Mouse (Mus musculus) heart, postnatal 4 days (tissue): ENCODE data around the gene Cacnb4. TPM values are rescaled to one million over a fixed set of nuclear protein-coding genes. Genes with fewer than 3 reads are reported as not detected.

Experiments used
- DNase-seq: peaks from one replicate; pipeline ENCODE4 v3.0.0; 2021
- total RNA-seq, 2 experiments: library from RNA; stranded (reverse); gene quantifications; 2 replicates each; pipeline ENCODE4 v1.2.3; 2021

Cacnb4 gene
- total RNA-seq, 2 experiments from 2014 or later, result 0.72 to 1.0 TPM

DNA sequence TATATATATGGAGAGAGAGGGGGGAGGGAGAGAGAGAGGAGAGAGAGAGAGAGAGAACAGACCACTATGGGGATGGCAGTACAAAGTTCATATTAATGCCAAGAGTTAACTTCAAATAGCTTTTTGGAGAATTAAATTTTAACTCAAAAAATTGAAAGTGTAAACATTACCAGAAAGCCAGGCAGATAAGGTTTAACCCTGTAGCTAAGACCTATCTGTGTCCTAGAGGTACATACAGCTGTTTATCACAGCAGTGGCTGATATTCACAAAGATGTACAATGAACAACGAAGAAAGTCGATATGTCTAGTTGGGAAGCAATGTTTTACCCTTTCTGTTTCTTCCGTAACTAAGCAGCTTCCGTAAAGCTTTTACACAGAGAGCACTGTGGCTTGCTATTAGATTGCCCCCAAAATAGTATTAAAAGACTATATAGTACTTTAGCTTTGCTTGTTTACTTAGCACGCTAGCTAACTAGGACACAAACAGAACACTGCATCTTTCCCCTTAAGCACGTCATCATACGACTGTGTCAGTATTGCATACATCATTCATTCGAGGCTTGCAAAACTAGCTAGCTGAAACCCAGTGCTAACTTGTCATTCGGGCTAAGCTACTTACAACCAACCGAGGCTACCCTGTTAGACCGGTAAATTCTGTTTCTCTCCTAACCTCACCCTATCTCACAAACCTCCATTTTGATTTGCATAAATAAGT lies 72.5 kb downstream of the Cacnb4 start:
- no peak for DNase-seq

DNA sequence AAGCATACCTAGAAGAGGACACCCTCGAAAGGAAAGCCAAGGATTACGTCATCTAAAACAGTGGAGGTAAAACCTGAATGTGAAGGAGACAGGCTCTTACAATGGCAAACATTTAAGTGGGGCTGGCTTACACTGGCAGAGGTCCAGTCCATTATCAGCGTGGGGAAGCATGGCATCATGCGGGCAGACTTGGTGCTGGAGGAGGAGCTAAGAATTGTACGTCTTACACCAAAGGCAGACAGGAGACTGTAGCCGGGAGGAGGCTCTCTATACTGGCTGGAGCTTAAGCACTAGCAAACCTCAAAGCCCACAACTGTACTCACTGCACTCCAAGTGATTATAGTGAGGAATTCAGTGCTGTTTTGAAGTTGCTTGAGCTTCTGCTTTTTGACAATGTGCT lies 73.2 kb downstream of the Cacnb4 start:
- no peak for DNase-seq

DNA sequence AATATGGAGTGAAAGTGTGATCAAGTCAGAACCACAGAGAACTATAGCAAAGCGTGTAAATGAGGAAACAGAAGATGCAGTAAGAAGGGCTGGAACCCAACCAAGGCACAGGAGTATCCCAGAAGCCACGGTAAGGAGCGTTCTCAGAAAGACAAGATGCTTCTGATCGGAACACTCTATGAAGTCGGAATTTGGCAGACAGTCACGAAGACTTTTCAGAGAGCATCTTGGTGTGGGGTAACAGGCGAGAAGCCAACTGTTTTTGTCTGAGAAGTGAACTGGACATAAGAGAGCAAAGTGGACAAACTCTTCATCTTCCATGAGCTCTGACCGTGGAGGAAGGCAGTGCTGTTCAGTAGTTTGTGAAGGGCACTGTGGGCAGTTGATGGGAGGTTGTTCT lies 73.7 kb downstream of the Cacnb4 start:
- DNase-seq, result no peak

DNA sequence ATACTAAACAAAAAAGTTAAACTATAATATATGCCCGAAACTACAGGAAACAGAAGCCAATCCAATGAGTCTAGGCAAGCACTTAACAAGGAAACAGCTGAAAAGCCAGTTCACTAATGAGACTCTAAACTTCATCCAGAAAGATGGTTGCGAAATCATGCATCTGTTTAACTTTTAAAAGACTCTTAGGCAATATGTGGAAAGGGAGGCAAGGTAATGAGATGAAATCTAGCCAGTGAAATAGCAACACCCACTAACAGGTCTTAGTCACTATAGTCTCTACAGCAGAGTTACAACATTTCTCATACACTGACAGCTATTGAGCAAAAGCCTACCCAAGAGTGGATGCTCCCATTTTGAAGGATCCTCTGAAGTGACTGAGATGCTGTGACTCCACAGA lies 74.4 kb downstream of the Cacnb4 start:
- no peak for DNase-seq

DNA sequence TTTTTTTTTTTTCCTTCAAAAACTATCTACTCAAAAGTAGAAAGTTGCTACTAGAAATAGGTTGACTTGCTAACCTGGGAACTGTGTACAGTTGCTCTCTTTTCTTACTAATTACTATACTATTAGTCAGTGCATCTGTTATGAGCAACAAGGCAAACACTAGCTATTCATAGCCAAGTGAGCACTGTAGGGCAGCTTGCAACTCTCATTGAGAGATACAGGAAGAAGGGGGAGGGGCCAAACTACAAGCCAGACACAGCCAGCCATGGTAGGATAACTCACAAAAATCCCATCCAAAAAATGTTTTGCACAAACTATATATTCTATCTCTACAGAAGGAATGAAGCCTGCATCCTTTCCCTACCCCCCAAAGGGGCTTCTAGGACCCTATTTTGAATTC lies 79.1 kb downstream of the Cacnb4 start:
- no peak for DNase-seq

DNA sequence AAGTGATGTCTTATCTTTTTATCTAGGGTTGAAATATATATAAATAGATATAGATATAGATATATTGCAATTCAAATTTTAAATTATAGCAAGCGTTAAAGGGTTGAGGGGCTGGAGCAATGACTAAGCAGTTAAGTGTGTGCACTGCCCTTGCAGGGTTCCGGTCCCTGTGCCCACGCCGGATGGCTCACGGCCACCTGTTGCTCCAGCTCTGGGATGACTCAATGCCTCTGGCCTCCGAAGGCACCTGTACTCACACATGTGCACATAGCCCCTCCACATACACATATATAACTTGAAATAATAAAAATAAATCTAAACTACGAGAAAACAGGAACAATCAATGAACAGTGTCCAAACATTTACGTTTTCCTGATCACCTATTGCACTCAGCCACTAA lies 82.8 kb downstream of the Cacnb4 start:
- DNase-seq, result no peak

DNA sequence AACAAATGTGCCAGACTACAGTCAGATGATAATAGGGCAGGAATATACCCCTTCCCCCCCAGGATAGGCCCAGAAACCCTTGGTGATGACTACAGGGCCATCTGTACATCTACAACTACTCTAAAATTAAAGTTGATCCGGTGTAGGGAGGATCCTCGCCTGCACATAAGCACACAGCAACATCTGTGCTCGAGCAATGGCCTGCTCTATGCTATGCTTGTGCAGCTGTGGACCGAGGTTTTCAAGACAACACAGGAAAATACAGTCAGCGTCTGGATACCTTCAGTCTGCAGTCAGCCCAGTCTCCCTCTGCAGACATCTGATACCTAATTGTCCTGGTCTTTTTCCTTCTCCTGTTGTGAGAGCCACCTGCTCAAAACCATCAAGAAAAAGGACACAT lies 83.4 kb downstream of the Cacnb4 start:
- DNase-seq, result no peak

DNA sequence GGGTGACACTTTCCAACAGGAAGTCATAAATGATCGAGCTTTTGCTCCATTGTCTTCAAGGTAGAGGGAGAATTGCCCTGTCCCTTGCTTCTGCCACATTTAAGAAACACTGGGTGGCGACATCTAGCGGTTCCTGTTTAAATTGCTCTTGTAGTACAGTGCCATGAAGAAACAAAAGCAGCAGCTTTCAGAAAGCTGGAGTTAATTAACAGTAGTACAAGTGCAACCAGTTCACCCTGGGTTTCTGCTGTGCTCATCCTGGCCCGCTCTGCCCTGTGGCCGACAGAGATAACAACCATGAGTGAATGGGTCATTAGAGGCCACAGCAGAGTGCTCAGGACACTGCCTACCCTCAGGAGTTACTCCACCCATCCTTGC lies 85.7 kb downstream of the Cacnb4 start:
- DNase-seq, result peak; percentile 87

DNA sequence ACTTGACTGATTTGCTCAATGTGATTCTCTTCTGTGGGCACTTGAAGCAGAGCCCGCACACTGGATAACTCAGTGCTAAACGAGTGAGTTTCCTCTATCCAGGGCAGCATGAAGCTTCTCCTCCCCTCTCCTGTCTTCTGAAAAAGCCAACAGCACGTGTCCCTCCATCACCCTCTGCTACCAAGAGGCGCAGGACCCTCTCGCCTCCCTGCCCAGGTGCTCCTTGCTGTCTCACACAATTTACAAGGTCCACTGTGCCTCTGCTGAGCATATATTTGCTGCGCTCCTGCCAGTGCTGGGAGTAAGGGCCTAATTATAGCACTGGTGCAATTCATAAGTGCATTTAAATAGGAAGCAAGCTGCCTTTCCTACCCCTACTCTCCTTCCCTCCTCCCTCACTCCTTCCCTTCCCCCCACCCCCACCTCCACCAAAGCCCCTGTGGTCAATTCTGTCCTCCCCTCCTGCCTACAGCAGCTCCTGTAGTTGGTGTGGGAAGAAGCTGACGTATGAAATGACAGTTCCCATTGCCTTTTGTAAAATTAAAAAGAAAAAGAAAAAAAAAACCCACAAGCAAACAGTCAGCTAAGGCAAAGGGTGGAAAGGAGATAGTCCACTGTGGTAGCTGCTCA lies 86.2 kb downstream of the Cacnb4 start:
- no peak for DNase-seq

DNA sequence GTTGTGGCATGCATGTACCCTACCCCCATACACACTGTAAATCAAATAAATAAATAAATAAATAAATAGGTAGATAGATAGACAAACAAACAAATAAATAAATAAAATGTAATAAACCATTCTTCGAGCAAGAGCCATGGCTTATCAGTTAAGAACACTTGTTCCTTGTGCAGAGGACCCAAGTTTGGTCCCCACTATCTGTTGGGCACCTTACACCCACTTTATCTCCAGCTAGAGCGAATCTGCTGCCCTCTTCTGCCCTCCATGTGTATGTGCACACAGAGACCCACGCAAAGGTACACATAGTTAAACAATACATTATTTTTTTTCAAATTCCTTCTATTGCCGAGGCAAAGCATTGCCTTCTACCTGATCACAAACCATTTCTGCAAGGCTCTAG lies 87.1 kb downstream of the Cacnb4 start:
- no peak for DNase-seq

DNA sequence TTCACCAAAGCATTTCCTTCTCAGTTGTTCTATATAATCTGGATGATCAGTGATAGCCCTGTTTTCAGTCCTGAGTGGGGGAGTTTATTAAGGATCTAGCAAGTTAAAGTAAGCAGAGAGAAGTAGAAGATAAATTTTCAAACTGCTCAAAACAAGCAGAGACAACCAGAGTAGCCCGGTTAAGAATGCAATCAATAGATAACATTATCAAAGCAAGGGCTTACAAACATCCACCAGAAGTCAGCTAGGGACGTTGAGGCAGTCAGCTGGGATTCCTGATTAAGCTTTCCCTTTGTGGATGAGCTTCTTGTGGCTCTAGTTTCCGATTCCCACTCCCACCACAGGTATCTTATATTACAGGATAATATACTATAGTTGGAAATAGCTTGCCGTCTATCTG lies 91.2 kb downstream of the Cacnb4 start:
- DNase-seq, result no peak

DNA sequence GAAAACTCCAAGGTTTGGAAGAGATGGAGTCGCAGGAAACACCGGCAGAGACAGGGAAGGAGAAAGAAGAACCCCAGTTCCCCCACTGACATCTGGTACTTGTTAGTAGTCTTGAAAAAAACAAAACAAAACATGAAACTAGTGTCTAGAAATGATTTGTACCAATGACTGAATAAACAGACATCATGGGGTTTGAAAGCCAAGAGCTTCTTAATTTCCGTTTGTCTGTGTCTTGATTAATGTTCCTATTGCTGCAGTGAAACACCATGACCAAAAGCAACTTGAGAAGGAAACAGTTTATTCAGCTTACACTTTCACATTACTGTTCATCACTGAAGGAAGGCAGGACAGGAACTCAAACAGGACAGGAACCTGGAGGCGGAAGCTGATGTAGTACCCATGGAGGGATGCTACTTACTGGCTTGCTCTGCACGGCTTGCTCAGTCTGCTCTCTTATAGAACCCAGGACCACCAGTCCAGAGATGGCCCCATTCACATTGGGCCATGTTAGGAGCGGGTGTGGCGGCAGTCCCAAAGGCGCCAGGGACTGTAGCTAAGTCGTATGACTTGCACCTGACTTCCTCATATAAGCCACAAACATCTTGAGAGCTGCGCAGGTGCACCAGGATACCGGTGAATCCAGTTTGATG lies 95.4 kb downstream of the Cacnb4 start:
- no peak for DNase-seq

DNA sequence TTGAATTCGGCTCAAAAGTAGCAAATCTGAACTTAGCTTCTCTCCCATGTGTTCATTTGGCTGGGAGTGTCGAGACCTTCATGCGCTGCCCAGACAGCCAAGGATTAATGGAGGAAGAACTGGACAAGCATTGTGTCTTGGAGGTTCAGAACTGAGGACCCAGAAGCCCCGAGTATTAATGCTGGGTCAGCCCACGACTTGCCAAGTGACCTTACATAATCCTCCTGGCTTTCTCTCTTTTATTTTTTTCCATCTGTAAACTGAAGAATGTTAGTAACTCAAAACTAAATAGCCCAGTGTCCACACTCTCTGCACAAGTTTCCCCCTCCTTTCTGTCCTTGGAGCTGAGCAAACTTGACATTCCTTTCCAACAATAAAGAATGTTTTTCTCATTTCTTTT lies 95.9 kb downstream of the Cacnb4 start:
- peak; percentile 19 for DNase-seq

DNA sequence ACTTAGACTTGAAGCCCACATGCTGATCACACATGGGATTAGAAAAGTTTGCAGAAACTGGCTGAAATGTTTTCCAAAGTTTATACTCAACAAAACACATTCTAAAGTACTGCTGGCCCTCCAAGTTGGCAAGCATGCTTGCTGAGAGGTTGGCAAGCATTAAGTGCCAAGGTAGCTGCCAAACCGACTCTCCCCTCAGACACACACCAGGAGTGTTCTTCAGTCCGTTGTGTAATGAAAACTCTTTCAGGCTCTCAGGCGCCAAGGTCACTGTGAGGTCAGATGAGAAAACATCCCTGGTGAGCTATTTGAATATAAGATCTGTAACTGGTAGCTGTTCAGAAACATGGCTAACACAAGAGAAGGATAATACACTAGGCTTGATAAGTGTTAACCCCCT lies 97.8 kb downstream of the Cacnb4 start:
- peak; percentile 59 for DNase-seq

DNA sequence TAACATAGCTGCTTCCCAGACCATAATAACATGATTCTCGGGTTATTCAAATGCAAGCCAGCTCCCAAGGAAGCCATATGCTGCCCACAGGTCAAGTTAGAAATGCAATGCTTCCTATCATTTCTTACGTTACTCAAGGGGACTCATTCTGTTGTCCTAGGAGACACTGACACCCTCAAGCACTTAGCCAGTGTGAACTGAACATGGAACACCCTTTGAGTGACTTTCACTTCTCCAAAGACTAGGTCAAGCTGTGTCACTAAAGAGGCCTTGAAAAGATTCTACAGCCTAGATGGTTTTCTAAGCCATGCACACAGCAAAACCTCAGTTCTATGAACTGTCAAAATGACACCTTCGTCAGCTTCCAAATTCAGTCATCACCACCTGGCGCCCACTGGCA lies 98.9 kb downstream of the Cacnb4 start:
- no peak for DNase-seq

DNA sequence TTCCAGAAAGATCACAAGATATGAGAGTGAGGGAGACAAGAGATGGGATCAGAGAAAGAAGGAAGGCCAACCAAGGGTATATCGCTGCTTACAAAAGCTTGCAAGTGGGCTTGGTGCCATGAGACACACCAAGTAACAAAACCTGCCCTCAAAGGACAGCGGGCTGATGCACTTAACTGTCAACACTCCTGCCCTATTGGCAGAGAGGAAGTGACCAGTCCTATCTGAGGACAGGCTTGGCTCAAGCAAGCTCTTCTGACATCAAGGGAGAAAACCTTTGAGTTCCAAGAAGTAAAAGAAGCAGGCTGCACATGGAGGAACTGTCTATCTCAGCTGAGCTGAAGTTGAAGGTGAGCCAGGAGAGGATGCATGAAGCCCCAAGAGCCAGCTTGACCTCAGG lies 100.1 kb downstream of the Cacnb4 start:
- peak; percentile 24 for DNase-seq

DNA sequence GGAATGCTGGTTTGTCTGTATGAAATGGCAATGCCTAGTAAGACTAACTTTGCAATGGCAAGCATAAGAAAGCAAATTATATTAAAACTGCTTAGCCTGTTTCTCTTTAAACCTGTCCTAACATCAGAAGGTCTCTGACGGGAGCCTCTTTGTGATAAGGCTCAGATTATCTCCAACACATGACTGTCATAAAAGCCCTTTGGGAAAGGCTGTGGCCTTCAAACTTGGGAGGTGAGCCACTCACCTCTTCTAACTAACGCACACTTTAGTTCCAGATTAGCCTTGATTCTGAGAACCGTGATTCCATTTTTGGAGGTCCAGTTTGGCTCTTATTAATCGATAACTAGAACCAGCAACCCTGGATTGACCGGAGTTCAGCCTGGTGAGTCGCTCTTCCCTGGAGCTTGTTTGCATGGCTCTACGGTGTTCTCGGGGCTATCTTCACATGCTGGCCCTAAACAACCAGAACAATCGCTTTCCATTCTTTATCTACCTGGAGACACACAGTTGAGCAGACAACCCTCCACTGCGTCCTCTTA lies 100.9 kb downstream of the Cacnb4 start:
- no peak for DNase-seq

DNA sequence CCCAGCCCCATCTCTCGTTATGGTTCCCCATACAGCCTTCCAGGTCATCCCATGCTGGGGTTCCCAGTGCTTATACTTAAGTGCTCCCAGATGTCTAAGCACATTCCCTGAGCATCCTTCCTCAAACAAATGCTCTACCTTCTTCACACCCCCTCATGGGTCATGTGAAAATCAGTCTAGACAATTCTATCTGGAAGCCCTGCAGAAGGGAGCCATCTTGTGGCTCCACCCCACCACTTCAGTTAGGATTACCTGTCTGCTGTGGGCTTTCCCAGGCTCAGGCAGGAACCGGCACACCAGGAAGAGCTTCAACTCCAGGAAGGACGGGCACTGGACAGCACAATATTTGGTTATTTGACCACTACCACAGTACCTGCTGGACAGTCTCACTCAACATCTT lies 101.7 kb downstream of the Cacnb4 start:
- no peak for DNase-seq

DNA sequence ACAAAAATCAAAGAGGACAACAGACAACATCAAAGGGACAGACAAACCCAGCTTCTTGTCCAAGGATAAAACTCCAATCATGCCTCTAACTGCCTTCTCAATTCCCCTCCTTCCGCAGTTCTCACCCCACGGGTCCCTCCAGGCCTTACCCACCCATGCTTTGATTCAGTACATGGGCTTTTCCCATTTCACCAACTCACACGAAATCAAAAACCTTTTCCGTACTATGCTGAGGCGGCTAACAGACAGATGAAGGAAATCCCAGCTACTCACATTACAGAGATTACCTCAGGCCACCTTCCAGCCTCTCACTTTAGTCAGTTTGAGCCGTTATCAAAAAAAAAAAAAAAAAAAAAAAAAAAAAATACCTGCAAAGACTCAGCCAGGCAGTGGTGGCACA lies 104.4 kb downstream of the Cacnb4 start:
- no peak for DNase-seq

DNA sequence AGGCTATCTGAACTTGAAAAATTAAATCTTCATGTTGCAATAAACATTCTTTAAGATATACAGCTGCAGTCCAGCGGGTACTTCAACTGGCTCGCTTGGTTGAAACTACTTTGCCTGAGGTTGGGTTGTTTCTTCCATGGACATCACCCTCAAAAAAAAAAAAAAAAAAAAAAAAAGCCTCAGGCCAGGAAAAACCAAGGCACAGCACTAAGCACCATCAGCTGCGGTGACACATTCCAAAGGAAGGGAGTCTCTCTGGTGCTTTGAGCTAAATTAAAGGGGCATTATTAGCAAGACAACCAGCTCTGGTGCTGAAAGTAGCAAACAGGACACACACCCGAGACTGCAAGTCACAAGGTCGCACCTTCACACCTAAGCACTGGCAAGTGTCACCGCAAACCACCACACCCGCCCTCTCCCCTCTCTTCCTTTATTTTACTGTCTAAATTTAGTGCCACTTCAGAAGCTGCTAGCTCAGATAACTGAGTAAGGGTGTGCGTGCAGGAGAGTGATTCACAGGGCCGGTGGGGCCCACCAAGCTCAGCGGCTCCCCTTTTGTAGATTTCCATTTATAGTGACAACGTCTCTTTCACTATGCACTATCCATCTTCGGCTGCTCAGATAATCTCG lies 105.2 kb downstream of the Cacnb4 start:
- DNase-seq, result peak; percentile 33

DNA sequence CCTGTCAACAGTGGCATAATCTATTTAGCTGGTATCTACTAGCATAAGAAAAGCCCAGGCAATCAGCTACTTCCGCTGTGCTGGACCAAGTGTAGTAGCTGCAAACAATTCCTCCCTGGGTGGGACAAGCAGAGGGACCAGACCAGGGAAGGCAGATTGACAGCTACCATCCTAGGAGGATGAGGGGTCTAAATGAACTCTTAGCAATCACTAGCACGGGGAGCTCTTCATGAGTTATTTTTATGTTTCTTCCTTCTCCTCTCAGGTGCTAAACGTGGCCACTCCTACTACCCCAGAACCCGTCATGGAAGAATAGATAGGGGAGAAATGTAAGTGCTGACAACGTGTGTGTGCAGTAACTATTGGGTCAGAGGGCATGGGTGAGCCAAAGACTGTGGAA lies 105.8 kb downstream of the Cacnb4 start:
- DNase-seq, result no peak

DNA sequence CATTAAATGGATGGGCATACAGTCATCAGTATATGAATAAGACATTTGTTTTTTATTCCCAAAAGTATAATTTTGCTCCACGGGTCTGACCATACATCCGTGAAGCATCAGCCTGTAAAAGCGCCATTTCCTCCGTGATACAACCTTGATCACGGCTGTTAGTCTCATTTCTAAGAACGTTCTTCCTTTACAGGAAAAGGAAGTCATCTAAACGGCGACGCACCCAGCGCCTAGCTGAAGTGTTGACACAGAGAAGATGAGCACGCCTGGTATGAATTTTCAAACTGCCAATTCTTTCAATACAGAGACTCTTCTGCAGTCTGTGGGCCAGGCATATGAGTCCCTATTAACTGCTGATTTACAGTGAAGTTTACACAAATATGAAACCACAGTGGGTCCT lies 106.5 kb downstream of the Cacnb4 start:
- no peak for DNase-seq

DNA sequence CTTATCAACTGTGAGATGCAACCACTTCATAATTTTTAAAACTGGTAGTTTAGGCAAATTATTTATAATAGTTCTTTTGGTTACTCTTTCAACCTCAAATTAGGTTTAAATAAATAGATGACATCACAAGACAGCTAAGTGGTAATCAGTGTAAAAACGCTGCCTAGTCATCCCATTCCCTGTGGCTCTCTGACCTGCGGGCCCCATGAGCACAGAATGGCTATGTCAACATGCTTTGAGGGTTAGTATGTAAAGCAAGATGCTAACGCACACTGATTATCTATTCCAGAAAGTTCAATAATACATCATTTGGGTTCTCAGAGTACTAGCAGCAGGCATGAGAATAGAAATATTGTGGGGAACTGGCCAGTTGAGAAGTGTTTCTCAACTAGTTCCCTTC lies 108.5 kb downstream of the Cacnb4 start:
- DNase-seq, result no peak
